Mouse (Mus musculus) cerebellum, adult (tissue): ENCODE data around the gene D430042O09Rik.

Experiments used
- ATAC-seq: cut with Nextera tagmentation; 2 replicates; pipeline ENCODE4 v1.9.2; 2017; ENCODE audit warnings: mild to moderate bottlenecking, moderate library complexity, mixed read lengths; ENCODE audit not compliant: insufficient number of reproducible peaks, low FRiP score, low TSS enrichment

Gene D430042O09Rik

GRCm38 (mm10) chr7:125736366-125737015 is 28.8 kb downstream of the D430042O09Rik start:
- ATAC-seq, result no peak

- ATAC-seq, result no peak
Measured at GRCm38 (mm10) chr7:125740521-125740920, 32.8 kb downstream of the D430042O09Rik start.

GRCm38 (mm10) chr7:125741271-125741703 is 33.6 kb downstream of the D430042O09Rik start:
- no peak for ATAC-seq

GRCm38 (mm10) chr7:125744774-125745173 is 37.1 kb downstream of the D430042O09Rik start:
- no peak for ATAC-seq

GRCm38 (mm10) chr7:125746621-125747315 is 39.1 kb downstream of the D430042O09Rik start:
- no peak for ATAC-seq

- ATAC-seq, result no peak
Measured at GRCm38 (mm10) chr7:125747316-125747690, 39.6 kb downstream of the D430042O09Rik start.

GRCm38 (mm10) chr7:125748186-125748585 is 40.5 kb downstream of the D430042O09Rik start:
- no peak for ATAC-seq

- no peak for ATAC-seq
Measured at GRCm38 (mm10) chr7:125752699-125753325, 45.1 kb downstream of the D430042O09Rik start.

- ATAC-seq, result no peak
Measured at GRCm38 (mm10) chr7:125753326-125753715, 45.6 kb downstream of the D430042O09Rik start.

GRCm38 (mm10) chr7:125756806-125757205 is 49.1 kb downstream of the D430042O09Rik start:
- ATAC-seq, result no peak

- ATAC-seq, result no peak
Measured at GRCm38 (mm10) chr7:125757896-125758623, 50.4 kb downstream of the D430042O09Rik start.

- ATAC-seq, result no peak
Measured at GRCm38 (mm10) chr7:125762289-125762688, 54.6 kb downstream of the D430042O09Rik start.

- ATAC-seq, result no peak
Measured at GRCm38 (mm10) chr7:125762883-125763830, 55.5 kb downstream of the D430042O09Rik start.

- ATAC-seq, result no peak
Measured at GRCm38 (mm10) chr7:125764373-125764772, 56.7 kb downstream of the D430042O09Rik start.

GRCm38 (mm10) chr7:125766976-125767831 is 59.5 kb downstream of the D430042O09Rik start:
- ATAC-seq, result peak; percentile 78; the same call in 1 of the 2 replicates

- ATAC-seq, result peak; percentile 74; the same call in 1 of the 2 replicates
Measured at GRCm38 (mm10) chr7:125772961-125773571, 65.4 kb downstream of the D430042O09Rik start.

- no peak for ATAC-seq
Measured at GRCm38 (mm10) chr7:125783206-125783605, 75.5 kb downstream of the D430042O09Rik start.

- ATAC-seq, result no peak
Measured at GRCm38 (mm10) chr7:125786105-125786504, 78.4 kb downstream of the D430042O09Rik start.
